Mouse (Mus musculus) adrenal gland, adult 8-10 months (tissue): ENCODE results near the gene Pcyt1b. TPM values are rescaled to one million over a fixed set of nuclear protein-coding genes. Genes with fewer than 3 reads are reported as not detected.
A peak's percentile ranks its signal among the peaks of the same experiment; 100 is the strongest.

Experiments
- DNase-seq: peaks from one replicate; pipeline ENCODE4 v3.0.0; 2022
- total RNA-seq, 4 experiments: library from RNA; stranded (reverse); gene quantifications; 2 replicates each; pipeline ENCODE4 v1.2.4; 2022

The Pcyt1b gene
- total RNA-seq: 1 to 10 TPM in 3 of 4 experiments, under 1 TPM in 1; 0.55 to 1.6 (median 1.1) TPM

DNA sequence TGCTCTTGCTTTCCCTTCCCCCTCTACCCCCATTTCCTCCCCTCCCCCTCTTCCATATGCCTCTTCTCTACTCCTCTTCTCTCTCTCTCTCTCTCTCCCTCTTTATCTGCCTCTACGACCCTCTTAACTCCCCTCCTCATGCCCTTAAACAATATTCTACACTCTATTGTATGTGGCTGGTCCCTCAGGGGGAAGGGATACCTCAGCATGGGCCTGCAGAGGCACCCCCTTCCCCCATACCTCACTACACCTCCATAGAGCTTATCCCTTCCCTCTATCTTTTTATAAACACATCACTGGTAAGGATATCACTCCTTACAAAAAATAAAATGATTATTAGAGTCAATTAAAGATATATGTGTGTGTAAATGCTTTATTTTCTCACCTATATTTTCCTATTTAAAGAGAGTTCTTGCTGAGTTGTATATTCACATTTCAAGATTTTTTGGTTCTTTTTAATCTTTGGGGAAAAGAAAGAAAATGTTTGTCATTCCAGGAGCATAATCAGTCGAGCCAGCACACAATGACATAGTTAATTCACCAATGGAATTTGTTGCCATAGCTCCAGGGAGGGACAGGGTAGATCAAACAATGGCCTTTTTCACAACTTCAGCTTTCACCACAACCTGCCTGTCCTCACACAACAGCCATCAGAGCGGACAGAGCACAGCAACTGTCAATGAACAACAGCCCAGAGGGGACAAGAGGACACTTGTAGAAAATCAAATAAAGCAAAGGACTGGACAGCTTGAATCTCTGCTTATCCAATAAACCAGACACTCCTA lies at the start of gene Pcyt1b:
Gene Pcyt1b (plus strand): TSS at position 646 of the 785 bp plus-strand sequence.
- DNase-seq: no peak

DNA sequence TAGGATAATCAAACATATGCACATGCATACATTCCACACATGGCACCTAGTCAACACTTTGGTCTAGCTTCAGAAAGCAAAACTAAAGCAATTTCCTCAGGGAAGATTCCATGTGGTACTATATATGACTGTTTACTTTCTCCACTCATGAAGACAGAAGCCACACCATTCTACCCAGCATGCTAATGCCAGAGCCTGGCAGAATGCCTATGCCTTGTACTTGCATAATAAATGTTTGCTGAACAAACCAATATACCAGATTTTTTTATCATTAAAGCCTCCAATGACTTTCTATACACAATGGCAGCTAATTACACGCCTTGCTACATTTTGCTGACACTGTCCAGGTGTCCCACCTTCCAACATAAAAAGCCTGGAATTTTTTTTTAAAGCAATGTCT lies 24.4 kb upstream of the Pcyt1b start:
- no peak for DNase-seq

DNA sequence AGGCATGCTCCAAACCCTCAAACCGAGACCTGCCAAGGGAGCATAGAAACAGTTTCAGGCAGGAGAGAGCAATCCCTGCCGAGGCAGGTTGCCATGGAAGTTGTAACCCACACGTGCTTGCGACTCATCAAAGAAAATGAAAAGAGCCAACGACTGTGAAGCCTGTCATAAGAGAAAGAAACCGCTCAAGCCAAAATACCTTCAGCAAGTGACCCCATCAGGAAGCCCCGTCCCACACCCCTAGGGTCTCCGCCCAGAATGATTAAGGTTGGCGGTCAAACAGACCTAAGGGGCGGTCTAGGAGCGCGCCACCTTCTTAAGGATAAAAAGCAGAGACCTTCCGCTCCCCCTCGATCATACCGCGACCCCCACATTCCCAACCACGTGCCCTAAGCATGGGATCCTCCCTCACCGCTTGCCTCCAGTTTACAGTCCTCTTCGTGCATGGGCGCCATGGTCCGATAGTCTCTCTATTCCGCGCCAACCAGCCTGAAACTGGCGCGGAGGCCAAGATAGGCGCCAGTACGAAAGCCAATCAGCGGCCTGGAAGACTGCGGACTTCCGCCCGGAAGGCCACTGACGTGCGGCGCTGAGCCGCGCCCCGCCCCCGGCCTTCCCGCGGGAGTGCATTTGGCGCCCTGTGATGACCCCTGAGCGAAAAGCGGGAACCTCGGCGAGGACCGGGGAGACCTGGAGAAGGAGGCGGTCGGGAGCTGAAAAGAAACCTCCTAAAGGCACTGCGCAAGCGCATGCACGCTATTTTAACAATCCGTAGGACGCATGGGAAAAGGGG lies 22.8 kb upstream of the Pcyt1b start, which contains the start of gene Pola1:
Gene Pola1 (minus strand): TSS at position 499 of the 793 bp plus-strand sequence.
- peak; percentile 84 for DNase-seq

DNA sequence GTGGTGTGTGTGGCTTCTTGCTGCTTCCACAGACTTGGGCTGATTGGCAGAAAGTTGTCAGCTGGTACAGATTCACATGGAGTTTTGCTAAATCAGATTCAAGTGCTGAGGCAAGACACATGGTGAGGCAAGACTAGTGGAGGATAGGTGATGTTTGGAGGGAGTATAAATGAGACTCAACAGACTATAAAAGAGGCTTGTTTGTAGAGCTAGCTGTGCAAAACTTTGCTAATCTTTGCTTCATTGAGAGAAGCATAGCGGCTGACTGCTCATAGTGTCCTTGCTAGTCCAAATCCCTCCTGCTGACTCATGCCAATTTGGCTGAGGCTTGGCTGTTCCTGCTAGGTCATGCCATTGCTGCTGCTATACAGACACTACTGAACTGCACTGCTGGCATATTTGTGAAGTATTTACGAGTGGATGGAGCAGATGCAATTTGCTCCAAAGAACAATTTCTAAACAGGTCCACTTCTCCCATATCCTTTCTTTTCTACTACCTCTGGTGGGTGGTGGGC lies 19.7 kb upstream of the Pcyt1b start:
- DNase-seq: peak; percentile 41

DNA sequence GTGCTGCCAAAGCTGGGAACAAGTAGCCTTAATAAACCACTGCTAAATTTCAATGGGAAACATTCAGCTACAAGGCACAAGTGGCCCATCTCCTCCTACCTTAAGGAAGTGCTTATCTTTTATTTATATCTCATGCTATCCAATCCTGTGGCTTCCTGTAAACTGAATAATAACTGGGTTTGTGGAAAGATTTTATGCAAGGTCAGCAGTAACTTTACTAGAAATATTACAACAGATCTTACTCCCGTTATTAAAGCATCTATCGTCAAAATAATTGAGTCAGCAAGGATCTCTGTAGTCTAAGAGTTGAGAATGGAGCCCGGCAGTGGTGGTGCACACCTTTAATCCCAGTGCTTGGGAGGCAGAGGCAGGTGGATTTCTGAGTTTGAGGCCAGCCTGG lies 11.1 kb upstream of the Pcyt1b start:
- DNase-seq: no peak

DNA sequence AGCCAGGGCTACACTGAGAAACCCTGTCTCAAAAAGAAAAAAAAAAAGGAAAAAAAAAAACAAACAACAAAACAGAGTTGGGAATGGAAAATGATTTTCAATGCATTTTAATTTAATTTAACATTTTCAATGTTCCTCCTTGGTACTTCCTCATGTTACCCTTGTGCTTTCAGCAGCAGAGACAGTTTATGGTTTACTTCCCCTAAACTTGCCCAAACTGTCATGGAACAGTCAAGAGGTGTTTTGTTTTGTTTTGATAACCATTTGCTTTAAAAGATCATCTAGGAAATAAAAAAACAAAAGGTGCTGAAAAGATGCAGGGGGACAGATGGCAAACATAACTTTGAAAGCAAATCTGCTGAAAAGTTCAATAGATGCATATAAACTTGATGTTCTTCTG lies 10.6 kb upstream of the Pcyt1b start:
- no peak for DNase-seq

DNA sequence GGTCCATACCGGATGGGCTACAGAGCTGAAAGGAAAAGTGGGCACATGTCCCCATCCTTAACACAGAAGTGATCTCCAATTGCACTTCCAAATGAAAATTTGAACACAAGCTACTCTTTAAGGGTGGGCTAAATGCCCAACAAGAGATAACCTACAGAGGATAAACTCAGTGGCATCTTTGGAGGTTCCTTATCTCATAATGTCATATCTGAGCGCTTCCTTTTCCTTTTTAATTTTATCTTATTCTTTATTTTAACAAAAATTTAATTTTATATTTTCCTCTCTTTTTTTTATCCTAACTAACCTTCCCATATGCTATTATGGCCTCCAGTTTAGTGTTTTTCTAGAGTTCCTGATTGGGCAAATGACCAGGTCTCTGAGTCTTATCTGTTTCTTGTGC lies 3.9 kb upstream of the Pcyt1b start:
- DNase-seq: no peak

DNA sequence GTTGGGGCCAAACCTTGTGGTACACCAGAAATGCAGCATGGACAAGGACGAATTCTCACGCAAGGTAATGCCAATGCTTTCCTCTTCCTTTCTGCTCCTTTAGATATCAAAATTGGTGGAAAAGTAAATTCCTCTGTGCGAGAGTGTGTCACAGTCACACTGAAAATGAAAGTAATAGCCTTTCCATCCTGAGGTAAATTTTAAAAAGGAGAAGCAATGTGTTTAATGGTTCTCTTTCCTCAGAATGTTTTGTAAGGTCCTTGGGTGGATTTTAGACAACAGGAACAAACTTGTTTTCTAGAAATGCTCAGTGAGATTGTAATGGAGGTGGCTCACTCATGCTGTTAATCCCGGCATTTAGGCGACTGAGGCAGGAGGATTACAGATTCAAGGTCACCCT lies 490 bp downstream of the Pcyt1b start:
- DNase-seq: no peak

DNA sequence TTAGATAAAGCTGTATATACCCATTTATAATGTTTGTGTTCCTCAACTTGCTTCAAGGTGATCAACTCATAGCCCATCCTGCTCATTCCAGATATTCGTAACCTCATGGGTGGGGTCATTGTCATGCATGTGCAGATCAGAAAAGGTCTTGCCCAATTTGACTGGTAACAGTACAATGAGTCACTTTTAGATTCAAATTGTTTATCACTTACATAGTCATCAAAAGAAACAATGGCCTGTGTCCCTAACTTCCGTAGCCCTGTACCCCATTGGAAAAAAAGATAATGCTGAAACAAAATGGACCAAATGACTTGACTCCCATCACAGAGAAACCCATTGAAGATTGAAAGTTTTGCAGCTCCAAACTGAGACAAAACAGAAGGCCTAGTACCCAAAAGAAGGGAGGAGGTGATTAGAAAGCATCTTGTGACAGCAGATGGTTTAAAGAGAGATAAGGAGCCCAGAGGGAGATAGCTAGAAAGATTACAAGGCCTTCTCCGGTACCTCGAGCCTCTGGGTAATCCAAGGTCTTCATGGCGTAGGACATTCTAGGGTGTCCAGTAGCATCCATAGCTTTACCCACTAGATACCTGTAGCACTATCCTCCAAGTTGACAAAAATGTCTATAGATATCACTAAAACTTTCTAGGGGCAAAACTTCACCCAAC lies 9.4 kb downstream of the Pcyt1b start:
- no peak for DNase-seq

DNA sequence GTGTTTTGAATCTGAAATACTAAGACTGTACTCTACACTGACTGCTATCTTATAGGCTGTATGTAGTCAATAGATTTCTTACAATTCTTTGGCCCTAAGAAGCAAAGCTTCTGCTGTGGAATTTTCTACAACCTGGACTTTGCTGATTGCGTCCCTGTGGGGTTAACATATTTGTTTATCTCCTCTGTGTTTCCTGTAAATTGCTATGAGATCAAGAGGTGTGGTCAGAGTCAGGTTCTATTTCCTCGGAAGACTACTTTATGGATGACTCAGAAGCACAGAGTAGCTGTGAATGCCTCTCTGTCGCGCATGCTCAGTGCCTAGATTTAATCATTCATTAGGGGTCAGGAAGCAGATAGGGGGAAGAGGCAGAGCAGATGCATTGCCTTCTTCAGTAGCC lies 10.1 kb downstream of the Pcyt1b start:
- DNase-seq: no peak

DNA sequence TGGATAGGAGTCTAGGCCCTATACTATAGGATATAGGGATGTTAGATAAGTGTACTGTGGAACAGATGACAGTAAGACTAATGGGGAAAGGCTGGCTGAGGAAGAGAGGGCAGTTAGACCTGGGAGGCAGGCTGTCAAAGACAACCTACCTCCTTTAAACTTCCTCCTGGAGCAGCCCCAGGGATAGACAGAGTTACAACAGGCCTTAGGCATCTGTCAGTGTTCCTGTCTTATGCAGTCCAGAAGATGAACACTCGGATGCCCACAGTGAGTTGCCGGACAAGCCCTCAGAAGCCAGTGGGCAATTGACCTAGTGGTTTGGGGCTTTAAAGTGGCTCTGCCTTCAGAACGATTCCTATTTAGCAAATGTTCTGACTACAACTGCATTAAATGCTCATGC lies 19.8 kb downstream of the Pcyt1b start:
- no peak for DNase-seq

DNA sequence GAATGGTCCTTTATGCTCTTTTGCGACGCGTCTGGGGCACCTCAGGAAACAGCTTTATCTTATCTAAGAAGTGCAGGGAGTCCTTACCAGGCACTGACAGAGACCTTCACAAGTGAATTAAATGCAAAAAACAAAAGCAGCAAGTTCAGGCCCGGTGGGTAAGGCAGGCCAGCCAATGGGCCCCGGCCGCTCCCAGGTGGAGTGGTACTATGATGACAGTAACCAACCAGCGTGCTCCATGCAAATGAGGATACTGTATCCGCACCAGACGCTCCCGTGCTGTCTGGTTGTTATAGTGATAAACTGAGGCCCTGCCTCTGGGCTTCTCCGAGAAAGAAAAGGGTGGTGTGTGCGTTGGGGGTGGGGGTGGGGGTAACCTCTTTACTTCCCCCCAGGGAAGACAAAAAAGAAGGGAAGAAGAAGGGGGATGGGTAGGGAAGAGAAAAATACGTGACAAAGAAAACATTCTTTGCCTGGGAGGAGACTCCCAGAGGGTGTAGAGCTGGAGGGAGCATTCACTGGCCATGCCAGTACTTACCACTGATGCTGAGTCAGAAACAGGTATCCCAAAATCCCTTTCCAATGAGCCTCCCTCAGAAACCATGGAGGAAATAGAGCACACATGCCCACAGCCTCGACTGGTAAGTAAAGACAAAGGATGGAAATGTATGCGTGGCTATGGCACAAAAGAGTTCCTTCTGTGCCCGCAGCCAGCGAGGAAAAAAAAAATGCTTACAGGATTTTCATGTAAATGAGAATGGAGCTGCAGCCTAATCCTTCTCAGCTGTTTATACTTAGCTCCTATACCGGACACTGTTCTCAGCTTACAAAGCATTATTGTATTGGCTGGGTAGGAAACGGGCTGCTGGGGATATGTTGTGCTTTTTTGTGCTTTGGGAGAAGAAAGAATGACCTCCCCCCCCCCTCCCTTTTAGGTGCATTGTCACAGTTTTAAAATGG lies 20.5 kb downstream of the Pcyt1b start:
- peak; percentile 30 for DNase-seq

DNA sequence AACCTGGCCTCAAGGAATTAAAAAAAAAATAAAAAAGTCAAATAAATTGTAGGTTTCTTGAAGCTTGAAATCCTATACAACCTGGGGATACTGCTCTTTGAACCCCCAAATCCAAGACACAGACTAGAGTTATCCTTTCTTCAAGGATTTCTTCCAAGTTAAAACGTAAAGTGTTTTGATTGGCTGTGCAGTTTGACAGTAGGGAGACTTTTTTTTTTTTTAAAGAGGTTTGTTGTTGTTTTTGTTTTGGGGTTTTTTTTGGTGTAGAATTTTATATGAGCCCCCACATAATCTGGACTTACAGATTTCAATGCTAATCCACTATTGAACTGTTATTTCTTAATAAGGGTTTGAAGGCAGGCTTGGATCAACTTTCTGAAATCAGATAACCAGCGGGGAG lies 21.6 kb downstream of the Pcyt1b start:
- no peak for DNase-seq

DNA sequence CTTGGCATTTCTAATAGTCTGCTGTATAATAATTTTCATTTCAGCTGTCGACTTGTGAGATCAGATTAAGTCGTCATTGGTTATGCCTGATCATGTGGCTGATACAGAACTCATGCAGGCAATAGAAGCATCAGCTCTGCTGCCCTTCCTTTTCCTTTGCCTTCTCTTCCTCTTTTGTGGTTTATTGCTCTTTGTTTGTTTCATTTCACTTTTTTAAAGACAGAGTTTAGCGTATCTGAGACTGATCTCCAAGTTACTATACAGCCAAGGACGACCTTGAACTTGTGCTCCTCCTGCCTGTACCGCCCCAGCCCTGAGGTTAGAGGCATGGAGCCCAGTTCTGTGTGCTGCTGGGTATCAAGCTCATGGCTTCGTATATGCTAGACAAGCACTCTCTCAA lies 34.6 kb downstream of the Pcyt1b start:
- no peak for DNase-seq

DNA sequence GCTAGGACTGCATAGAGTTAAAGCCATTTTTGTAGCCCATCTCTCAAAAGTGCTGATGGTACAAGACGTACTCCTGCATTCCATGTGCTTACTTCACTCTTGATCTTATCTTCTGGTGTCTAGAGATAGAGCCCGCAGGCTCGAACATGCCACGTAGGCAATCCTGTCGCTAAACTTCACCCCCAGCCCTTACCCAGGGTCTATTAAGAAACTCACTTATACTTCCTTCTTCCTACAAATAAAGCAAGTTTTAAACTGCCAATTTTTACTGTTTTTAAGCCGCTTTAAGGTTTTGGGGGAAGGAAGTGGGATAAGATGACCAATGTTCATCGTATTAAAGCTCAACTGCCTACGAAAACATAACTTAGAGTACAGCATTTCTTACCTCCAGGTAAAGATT lies 36.0 kb downstream of the Pcyt1b start:
- no peak for DNase-seq

DNA sequence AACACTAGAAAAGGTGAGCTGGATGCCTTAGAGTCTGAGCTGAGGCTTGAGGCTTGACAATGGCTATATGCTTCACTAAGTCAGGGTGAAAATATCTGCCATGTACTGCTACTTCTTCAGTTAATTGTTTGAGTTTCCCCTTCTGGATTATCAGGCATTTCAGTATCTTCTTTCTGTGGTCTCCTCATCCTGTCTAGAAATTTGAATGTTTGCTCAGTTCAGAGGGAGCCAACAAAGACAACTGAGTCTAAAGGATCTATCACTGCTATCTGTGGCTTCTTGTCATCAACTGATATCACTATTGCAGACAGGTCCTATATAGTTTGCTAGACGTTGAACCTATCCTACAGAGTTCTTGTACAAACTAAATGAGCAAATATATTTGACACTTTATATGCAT lies 42.9 kb downstream of the Pcyt1b start:
- no peak for DNase-seq

DNA sequence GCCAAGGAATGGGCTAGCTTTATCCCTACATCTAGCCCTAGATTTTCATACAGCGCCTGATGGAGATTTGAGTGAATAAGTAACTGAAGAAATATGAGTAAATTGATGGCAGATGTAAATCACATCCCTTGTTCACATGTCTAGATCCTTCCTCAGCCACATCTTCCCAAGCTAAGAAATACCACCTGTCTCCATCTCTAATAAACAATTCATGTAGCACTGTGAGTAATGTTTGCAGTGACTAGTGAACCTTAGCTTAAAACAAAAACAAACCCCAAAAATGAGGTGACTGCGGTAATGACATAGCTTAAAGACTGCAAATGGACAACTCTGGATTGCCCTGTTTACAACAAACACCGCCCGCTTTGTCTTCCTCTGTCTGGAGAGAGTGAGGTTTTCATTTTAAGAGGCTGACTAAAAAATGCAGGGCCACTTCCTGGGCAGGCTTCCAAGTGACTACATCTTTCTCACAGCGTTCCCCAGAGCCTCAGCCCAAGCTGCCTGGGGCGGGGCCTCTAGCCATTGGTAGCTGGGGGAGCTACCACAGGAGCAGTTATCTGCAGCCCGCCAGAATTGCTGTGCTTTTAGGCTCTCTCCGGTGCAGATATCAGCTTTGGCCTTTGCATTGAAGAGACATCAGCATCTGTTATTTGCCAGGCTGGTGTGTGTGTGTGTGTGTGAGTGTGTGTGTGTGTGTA lies 46.0 kb downstream of the Pcyt1b start:
- DNase-seq: peak; percentile 34

DNA sequence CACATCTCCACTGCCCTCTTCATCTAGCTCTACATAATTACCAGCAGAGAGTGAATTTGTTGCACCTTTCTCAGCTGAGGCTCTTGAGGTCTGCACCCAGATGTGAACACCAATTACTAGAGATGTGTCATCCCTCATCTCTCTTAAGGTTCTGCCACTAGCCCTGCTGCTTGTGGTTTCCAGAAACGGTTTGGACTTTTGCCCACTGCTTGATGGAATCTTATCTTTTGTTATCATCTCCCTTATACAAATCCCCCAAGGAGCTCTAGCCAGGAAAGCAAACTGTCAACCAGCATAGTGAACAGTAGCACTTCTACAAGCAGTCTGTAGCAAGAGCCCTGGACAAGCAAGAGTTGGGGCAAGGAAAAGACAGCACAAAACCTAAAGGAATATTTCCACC lies 57.9 kb downstream of the Pcyt1b start:
- DNase-seq: no peak

DNA sequence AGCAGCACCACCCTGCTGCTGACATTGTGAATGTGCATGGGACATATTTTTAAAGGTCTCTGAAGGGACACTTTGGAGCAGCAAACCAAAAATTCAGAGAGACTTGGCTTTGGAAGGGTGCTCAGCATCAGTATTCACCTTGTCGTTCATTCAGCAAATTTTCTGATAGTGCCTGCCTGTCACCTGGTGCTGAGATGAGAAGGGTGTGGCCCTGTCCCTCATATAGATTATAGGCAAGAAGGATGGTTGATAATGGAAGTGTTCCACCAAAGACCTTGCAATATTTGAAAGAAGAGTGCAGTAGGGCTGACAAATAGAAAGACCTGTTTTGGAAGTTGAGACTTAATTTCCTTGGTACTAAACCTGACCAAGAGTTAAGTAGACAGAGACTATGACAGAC lies 74.9 kb downstream of the Pcyt1b start:
- no peak for DNase-seq

DNA sequence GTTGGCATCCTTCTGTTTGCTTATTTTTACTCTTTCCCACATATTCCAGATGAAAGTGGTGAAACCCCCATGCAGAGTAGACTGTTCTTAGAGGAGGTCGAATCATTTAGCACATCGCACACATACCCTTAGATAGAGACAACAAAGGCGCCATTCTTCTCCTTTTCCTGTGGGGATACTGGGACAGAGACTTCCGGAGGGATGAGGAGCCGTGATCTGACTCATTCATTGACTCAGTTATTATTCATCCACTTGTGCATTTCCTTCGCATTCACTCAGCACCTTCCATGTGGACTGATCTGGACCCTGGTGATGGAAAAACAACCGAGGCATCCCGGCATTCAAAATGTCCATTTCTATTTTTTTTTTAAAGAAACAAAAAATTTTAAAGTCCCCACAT lies 76.2 kb downstream of the Pcyt1b start:
- DNase-seq: no peak

DNA sequence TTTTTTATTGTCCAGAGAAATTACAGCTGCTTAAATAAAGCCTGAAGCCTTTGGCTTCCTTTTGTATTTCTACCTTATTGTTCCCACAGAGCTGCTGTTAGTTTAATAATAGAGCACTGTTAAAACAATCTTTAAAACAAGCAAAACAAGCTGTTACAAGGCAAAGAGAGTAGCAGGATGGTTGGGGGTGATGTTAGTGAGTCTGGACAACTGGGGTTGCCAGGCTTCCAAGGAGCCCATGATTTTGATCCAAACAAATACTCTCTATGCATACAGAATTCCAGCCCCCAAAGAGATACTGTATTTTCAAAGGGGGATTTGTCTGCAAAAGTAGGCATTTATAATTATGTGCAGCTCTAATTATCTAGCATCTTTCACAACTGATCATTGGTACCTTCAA lies 77.7 kb downstream of the Pcyt1b start:
- no peak for DNase-seq
